Mouse (Mus musculus) brain, embryonic 14.5 days (tissue): ENCODE measurements around the gene Apba1. TPM values are rescaled to one million over a fixed set of nuclear protein-coding genes. Genes with fewer than 3 reads are reported as not detected.

Experiments
- DNase-seq: peaks from one replicate; pipeline ENCODE4 v3.0.0-alpha.2; 2011; ENCODE audit warnings: low read depth
- CTCF ChIP-seq: fragments of 200-500 bp; IDR thresholded peaks from 2 replicates; pipeline ENCODE4 v1.5.1; 2012; ENCODE audit warnings: inconsistent platforms, mild to moderate bottlenecking, moderate library complexity, borderline replicate concordance; ENCODE audit not compliant: insufficient read depth, insufficient read length; ENCODE audit errors: extremely low read depth
- POLR2A ChIP-seq: fragments of 200-500 bp; IDR thresholded peaks from 2 replicates; pipeline ENCODE4 v1.6.1; 2012; ENCODE audit warnings: mild to moderate bottlenecking, inconsistent platforms, borderline replicate concordance; ENCODE audit not compliant: poor library complexity, insufficient read depth, insufficient read length, severe bottlenecking; ENCODE audit errors: extremely low read depth
- polyA plus RNA-seq: library from polyadenylated mRNA; depleted of rRNA; stranded (reverse); fragments of >200 nt; gene quantifications from 2 replicates; pipeline ENCODE4 v1.2.3, GENCODE M21; 2012

The Apba1 gene
- polyA plus RNA-seq, 1 experiment: 53.4 TPM

- no peak for DNase-seq
- TF ChIP-seq CTCF: no peak
- no peak for TF ChIP-seq POLR2A
Observed at GRCm38 (mm10) chr19:23892633-23893032, 133.9 kb downstream of the Apba1 start.

- DNase-seq: peak; percentile 84
- no peak for TF ChIP-seq POLR2A
- TF ChIP-seq CTCF: peak; percentile 33; the same call in 1 of the 2 replicates
Observed at GRCm38 (mm10) chr19:23893093-23893889, 134.6 kb downstream of the Apba1 start.

GRCm38 (mm10) chr19:23893946-23894345, 135.3 kb downstream of the Apba1 start:
- TF ChIP-seq CTCF (no peak), POLR2A (no peak)
- DNase-seq: no peak

GRCm38 (mm10) chr19:23894822-23895221, 136.1 kb downstream of the Apba1 start:
- DNase-seq: no peak
- TF ChIP-seq POLR2A (no peak), CTCF (no peak)

- DNase-seq: no peak
- TF ChIP-seq CTCF (no peak), POLR2A (no peak)
Observed at GRCm38 (mm10) chr19:23896915-23897314, 138.2 kb downstream of the Apba1 start.

- DNase-seq: peak; percentile 69
- TF ChIP-seq POLR2A: no peak
- no peak; the same call in 1 of the 2 replicates for TF ChIP-seq CTCF
Observed at GRCm38 (mm10) chr19:23898501-23898900, 139.8 kb downstream of the Apba1 start.

GRCm38 (mm10) chr19:23901177-23901576, 142.5 kb downstream of the Apba1 start:
- no peak for DNase-seq
- no peak for TF ChIP-seq POLR2A
- TF ChIP-seq CTCF: peak; percentile 60

- DNase-seq: no peak
- TF ChIP-seq CTCF (no peak), POLR2A (no peak)
Observed at GRCm38 (mm10) chr19:23901768-23902167, 143.1 kb downstream of the Apba1 start.

- no peak for DNase-seq
- TF ChIP-seq POLR2A (no peak), CTCF (no peak)
Observed at GRCm38 (mm10) chr19:23903066-23903465, 144.4 kb downstream of the Apba1 start.

GRCm38 (mm10) chr19:23904922-23905321, 146.2 kb downstream of the Apba1 start:
- DNase-seq: no peak
- TF ChIP-seq CTCF (no peak), POLR2A (no peak)

- peak; percentile 45 for DNase-seq
- TF ChIP-seq CTCF: no peak
- TF ChIP-seq POLR2A: no peak
Observed at GRCm38 (mm10) chr19:23905772-23906171, 147.1 kb downstream of the Apba1 start.

GRCm38 (mm10) chr19:23910345-23910744, 151.7 kb downstream of the Apba1 start:
- DNase-seq: no peak
- TF ChIP-seq CTCF (no peak), POLR2A (no peak)
